Mouse (Mus musculus): ENCODE results near the gene Ccl17.
"Not testable (repeated sequence)": the region's sequence is repeated elsewhere in the genome, so short reads cannot be mapped to it uniquely, and the experiment has no call there.

Gene Ccl17

GRCm38 (mm10) chr8:94826210-94826609 lies 16.0 kb downstream of the Ccl17 start:
- no peak for DNase-seq (ENCODE audit: low read depth, low spot score)

GRCm38 (mm10) chr8:94828284-94828683 lies 18.0 kb downstream of the Ccl17 start:
- no peak for DNase-seq (ENCODE audit: low read depth, low spot score)

- DNase-seq (ENCODE audit: low read depth, low spot score) = not testable (repeated sequence)
These were observed 23.7 kb downstream of the Ccl17 start for GRCm38 (mm10) chr8:94833901-94834405.

DNA sequence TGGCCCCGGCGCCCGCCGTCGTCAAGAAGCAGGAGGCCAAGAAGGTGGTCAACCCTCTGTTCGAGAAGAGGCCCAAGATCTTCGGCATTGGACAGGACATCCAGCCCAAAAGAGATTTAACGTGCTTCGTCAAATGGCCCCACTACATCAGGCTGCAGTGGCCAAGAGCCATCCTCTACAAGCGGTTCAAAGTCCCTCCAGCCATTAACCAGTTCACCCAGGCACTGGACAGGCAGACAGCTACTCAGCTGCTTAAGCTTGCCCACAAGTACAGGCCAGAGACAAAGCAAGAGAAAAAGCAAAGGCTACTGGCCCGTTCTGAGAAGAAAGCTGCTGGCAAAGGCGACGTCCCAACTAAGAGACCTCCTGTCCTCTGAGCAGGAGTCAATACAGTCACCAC lies 25.5 kb downstream of the Ccl17 start:
- not testable (repeated sequence) for DNase-seq (ENCODE audit: low read depth, low spot score)

- no peak for DNase-seq (ENCODE audit: low read depth, low spot score)
These were observed 26.4 kb downstream of the Ccl17 start for GRCm38 (mm10) chr8:94836456-94837240.

DNA sequence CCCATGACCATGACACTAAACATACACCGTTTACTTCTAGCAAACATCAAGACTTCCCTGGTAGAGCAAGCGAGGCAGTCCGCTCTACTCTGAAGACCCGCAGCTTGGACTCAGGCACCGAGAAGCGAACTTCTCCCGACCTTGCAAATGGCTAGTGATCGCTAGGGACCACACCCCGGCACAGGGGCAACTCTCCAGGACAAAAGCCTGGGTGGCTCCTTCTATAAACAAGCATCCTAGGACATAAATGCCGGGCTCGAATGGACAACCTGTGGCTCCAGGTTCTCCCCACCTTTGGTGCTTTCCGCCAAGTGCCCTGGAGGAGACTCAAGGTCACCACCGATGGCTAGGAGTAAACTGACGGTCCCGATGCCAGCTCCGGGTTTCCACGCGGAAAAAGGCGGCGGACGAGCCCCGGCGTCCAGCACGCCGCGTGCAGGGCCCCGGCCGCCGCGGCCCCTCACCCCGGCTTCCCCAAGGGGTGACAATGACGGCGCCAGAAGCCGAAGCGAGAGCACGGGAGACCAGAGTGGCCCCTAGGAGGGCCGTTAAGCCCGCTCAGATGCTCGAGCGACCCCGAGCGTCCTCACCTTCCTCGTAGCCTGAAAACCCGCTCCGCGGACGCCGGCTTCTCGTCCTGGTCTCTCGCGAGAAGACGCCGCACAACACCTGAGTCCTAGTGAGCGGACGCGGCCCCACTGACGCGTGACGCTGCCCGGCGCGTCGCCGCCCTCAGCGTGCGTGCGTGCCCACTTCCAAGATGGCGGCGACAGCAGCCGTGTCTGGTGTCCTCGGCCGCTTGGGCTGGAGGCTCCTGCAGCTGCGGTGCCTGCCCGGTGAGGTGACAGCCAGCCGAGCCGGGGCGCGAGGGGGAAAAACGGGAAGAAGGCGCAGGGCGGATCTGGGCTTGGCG lies 27.7 kb downstream of the Ccl17 start, which contains the start of the genes Coq9 and Ciapin1:
Gene Coq9 (plus strand): TSS at position 660 of the 913 bp plus-strand sequence.
Gene Ciapin1 (minus strand): TSS at position 697 of the 913 bp plus-strand sequence.
- DNase-seq (ENCODE audit: low read depth, low spot score) = peak; percentile 89

GRCm38 (mm10) chr8:94838600-94838999 lies 28.3 kb downstream of the Ccl17 start:
- no peak for DNase-seq (ENCODE audit: low read depth, low spot score)

GRCm38 (mm10) chr8:94841183-94841582 lies 30.9 kb downstream of the Ccl17 start:
- DNase-seq (ENCODE audit: low read depth, low spot score) = no peak

DNA sequence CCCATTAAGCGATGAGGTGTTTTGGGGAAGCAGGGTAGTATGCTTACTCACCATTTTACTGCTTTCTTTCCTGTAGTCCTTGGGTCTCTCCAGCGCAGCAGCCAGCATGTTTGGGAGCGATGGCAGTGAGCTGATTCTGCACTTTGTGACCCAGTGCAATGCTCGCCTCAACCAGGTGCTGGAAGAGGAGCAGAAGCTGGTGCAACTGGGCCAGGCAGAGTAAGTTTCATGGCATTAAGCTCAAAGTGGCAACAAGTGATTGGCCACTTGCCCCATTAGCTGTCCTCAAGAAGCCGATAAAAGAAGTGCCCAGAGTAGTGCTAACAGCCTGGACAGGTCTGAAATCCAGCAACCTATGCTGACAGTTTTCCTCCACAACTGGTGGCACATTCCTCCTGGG lies 39.8 kb downstream of the Ccl17 start:
- DNase-seq (ENCODE audit: low read depth, low spot score) = no peak

GRCm38 (mm10) chr8:94854761-94855160 lies 44.5 kb downstream of the Ccl17 start:
- DNase-seq (ENCODE audit: low read depth, low spot score) = not testable (repeated sequence)

DNA sequence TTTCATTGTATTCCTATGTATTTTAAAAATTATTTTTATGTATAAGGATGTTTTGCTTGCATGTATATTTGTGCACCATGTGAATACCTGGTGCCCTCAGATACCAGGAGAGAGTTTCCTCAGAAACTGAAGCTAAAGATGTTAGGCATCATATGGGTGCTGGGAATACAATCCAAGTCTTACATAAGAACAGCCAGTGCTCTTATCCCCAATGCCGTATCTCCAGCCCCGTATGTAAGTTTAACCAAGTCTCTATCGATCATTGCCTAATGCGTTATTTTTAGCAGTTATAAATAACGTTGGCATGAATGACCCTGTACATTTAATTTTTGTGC lies 46.7 kb downstream of the Ccl17 start:
- no peak for DNase-seq (ENCODE audit: low read depth, low spot score)

DNA sequence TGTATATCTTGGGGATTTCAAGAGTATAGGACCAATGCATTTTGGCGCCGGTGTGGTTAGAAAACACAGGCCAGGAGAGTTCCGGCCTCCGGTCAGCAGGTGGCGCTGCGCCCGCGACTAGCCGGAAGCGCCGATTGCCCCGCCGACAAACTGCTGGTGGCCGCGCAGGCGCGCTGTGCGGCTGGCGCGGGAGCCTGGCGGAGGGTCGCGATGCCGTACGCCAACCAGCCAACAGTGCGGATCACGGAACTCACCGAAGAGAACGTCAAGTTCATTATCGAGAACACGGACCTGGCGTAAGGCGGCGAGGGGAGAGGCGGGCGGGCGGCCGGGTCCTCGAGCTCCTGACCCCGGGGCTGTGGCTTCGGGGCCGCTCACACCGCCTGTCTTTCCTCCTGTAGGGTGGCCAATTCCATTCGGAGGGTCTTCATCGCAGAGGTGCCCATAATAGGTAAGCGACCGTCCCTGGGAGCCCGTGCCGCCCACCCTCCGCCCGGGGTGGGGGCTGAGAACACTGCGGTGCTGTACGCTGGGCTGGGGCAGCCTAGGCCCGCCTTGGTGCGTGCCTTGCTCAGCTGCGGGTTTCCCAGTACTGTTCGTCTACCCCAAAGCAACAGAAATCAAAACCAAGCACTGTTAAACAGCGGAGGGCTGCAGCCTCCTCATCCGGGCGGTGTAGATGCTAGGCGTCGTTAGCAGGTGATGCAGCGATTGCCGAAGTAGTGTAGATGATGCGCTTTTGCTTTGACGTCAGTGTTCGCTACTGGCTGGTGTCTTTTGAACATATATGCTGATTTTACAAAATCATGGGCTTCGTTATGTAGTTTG lies 47.3 kb downstream of the Ccl17 start, which contains the start of gene Polr2c:
Gene Polr2c (plus strand): TSS at position 105 of the 828 bp plus-strand sequence.
- DNase-seq (ENCODE audit: low read depth, low spot score) = peak; percentile 76

DNA sequence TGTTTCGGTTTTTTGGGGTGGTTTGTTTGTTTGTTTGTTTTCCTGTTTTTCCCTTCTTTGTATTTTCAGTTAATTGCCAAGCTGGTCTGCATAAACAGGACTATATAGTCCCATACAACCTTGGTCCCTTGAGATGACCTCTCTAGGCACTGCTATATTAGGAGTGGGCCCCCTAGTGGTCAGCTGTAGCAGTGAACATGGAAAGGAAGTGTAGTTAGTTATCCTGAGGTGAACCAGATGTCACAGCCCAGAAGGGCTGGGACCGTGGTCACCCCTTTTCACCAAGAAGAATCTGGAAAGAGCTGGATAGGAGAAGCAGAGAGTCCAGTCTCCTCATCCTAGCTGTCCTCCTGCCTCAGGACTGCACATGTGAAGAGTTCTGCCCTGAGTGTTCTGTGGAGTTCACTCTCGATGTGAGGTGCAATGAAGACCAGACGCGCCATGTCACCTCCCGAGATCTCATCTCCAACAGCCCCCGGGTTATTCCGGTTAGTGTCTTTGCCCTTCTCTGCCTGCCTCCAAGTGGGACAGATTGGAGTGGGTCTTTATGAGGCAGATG lies 51.2 kb downstream of the Ccl17 start:
- no peak for DNase-seq (ENCODE audit: low read depth, low spot score)

Data from retina, postnatal 7 days (tissue).